Mouse (Mus musculus) embryonic facial prominence, embryonic 11.5 days (tissue): ENCODE measurements around the gene Abcf2. TPM values are rescaled to one million over a fixed set of nuclear protein-coding genes. Genes with fewer than 3 reads are reported as not detected.

ENCODE experiments used
- ATAC-seq: fragments of 200-750 bp; cut with Nextera tagmentation; replicated peaks from 2 replicates; pipeline ENCODE4 v1.8.0; 2017; ENCODE audit warnings: low read depth; ENCODE audit not compliant: insufficient number of reproducible peaks, low FRiP score, low TSS enrichment
- DNase-seq: peaks from one replicate; pipeline ENCODE4 v3.0.0-alpha.2; 2015; ENCODE audit warnings: low spot score
- H3K27ac ChIP-seq: fragments of 300-500 bp; sonication (generic); replicated peaks from 2 replicates; pipeline ENCODE4 v1.5.1; 2014; ENCODE audit warnings: mild to moderate bottlenecking, low read depth, low read length, control low read depth
- H3K27me3 ChIP-seq: fragments of 300-500 bp; sonication (generic); 2 replicates; pipeline ENCODE4 v1.6.1; 2014; ENCODE audit warnings: mild to moderate bottlenecking, low read length, moderate library complexity, mixed read lengths; ENCODE audit not compliant: control insufficient read depth, insufficient read depth
- H3K36me3 ChIP-seq: fragments of 300-500 bp; sonication (generic); replicated peaks from 2 replicates; pipeline ENCODE4 v1.6.1; 2014; ENCODE audit warnings: low read depth, mild to moderate bottlenecking, low read length, moderate library complexity, mixed read lengths; ENCODE audit not compliant: control insufficient read depth, insufficient read depth
- H3K4me1 ChIP-seq: fragments of 300-500 bp; sonication (generic); 2 replicates; pipeline ENCODE4 v1.6.1; 2014; ENCODE audit warnings: low read length, mixed read lengths; ENCODE audit not compliant: control insufficient read depth, insufficient read depth
- H3K4me2 ChIP-seq: fragments of 300-500 bp; sonication (generic); 2 replicates; pipeline ENCODE4 v1.6.1; 2014; ENCODE audit warnings: low read depth, mild to moderate bottlenecking, control low read depth, low read length, moderate library complexity
- H3K4me3 ChIP-seq: fragments of 300-500 bp; sonication (generic); 2 replicates; pipeline ENCODE4 v1.5.1; 2014; ENCODE audit warnings: low read depth, low read length, control low read depth
- H3K9ac ChIP-seq: fragments of 300-500 bp; sonication (generic); replicated peaks from 2 replicates; pipeline ENCODE4 v1.6.1; 2014; ENCODE audit warnings: mild to moderate bottlenecking, control low read depth, low read length
- H3K9me3 ChIP-seq: fragments of 300-500 bp; sonication (generic); replicated peaks from 2 replicates; pipeline ENCODE4 v1.6.1; 2016; ENCODE audit warnings: mild to moderate bottlenecking, low read length, inconsistent platforms, mixed read lengths; ENCODE audit not compliant: control insufficient read depth
- WGBS: fragments of 180-500 bp; shearing (Covaris S2); extraction: QIAGEN DNeasy Blood & Tissue Kit; methylation state at CpG from one replicate; pipeline ENCODE4 v1.1.7; 2014; 5-methylcytosine and 5-hydroxymethylcytosine counted together
- polyA plus RNA-seq: library from polyadenylated mRNA; unstranded; fragments of >200 nt; fragmentation: Nextera tagmentation; extraction: Ambion mirVana; gene quantifications from 2 replicates; pipeline ENCODE4 v1.2.1, GENCODE M21; 2014

The Abcf2 gene
- polyA plus RNA-seq: 148 and 159 TPM in 2 replicates

DNA sequence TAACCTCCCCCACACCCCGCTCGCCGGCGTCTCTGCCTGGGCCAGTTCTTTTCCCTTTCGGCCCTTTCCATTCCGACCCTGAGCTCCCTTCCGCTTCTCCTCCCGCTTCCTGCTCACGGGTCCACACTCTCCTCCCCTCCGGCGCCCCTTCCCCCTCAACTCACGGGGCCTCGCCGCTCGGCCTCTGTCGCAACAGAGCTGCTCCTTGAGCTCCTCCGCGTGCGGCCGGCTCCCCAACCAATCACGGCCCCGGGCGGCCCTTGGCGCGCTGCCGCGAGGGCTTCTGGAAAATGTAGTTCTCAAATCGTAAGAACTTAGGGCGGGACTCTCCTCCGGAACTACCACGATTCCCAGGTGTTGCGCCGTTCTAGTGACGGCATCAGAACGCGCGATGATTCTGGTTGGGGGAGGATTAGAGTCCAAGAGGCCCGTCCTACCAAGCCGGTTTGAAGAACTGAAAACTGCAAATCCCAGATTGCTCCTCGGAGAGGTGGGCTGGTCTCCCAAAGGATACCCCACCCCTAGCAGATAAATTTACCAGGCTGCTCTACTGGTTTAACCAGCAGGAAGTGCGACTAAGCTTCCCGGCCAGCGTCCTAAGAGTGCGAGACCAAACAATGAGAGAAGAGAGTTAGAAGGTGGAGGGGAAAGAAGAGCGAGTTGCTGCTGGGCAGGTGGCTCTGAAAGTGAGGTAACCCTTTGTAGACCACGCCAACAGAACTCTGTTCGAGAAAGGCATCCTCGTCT lies at the start of gene Abcf2:
TSS of gene Abcf2 (minus strand) at position 285 of the 747 bp plus-strand sequence.
- Histone ChIP-seq H3K9ac (peak within 1 kb of the TSS; percentile 80), H3K9me3 (no peaks in the 10 kb centered on the region), H3K27me3 (no peaks in the 10 kb centered on the region), H3K27ac (peak within 1 kb of the TSS; percentile 73), H3K4me1 (no peaks in the 10 kb centered on the region), H3K4me2 (peak within 1 kb of the TSS; percentile 71), H3K36me3 (peaks cover 5% of the 10 kb centered on the region), H3K4me3 (peak within 1 kb of the TSS; percentile 79)
- peak; percentile 96 for ATAC-seq
- DNase-seq: peak; percentile 100
- WGBS: under 1% methylated on average over 48 of the region's 48 CpGs

DNA sequence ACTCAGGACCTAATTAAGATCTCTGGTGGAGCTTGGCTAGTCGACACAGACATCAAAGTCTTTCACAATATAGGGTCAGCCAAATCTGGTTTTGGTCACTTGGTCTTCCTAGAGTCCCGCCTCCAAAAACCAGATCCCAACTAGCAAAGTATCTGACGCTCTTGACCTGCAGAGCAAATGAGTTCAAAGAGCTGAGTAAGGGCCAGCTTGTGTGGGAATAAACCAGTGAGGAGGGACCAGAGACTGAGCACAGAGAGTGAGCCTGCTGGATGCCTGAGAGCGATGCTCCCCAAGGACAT lies 47.5 kb upstream of the Abcf2 start:
- 28% methylated on average over 4 of the region's 4 CpGs for WGBS
- H3K9me3 ChIP-seq: no peaks in the 10 kb centered on the region
- peaks cover 6% of the 10 kb centered on the region; the same call in 1 of the 2 replicates for H3K27me3 ChIP-seq
- H3K36me3 ChIP-seq: no peaks in the 10 kb centered on the region
- no peak overlapping the region; the same call in 1 of the 2 replicates for H3K4me2 ChIP-seq
- DNase-seq: no peak
- H3K27ac ChIP-seq: no peak overlapping the region
- H3K4me3 ChIP-seq: peak overlapping the region; percentile 48; the same call in 1 of the 2 replicates
- ATAC-seq: peak; percentile 44; the same call in 1 of the 2 replicates
- H3K4me1 ChIP-seq: no peaks in the 10 kb centered on the region; the same call in 1 of the 2 replicates
- no peak overlapping the region; the same call in 1 of the 2 replicates for H3K9ac ChIP-seq

- 4% methylated on average over 31 of the region's 37 CpGs for WGBS
- DNase-seq (peak; percentile 80), ATAC-seq (peak; percentile 54)
- no peak within 1 kb of the TSS for H3K27ac ChIP-seq
- H3K4me3 ChIP-seq: peak within 1 kb of the TSS; percentile 48
- H3K9me3 ChIP-seq: no peaks in the 10 kb centered on the region
- H3K4me1 ChIP-seq: no peaks in the 10 kb centered on the region; the same call in 1 of the 2 replicates
- no peaks in the 10 kb centered on the region for H3K36me3 ChIP-seq
- H3K9ac ChIP-seq: peak within 1 kb of the TSS; percentile 64
- peak within 1 kb of the TSS; percentile 87 for H3K4me2 ChIP-seq
- peaks cover 6% of the 10 kb centered on the region; the same call in 1 of the 2 replicates for H3K27me3 ChIP-seq
Observed at GRCm38 (mm10) chr5:24623986-24624821, 46.9 kb upstream of the Abcf2 start, which contains the start of gene Smarcd3. Gene Smarcd3 (minus strand): TSS chr5:24624411.

GRCm38 (mm10) chr5:24623041-24623985 lies 46.0 kb upstream of the Abcf2 start:
- no peak for ATAC-seq
- no peak overlapping the region; the same call in 1 of the 2 replicates for H3K4me3 ChIP-seq
- no peaks in the 10 kb centered on the region for H3K9me3 ChIP-seq
- H3K4me2 ChIP-seq: no peak overlapping the region
- no peak overlapping the region for H3K27ac ChIP-seq
- H3K9ac ChIP-seq: no peak overlapping the region
- H3K36me3 ChIP-seq: no peaks in the 10 kb centered on the region
- H3K4me1 ChIP-seq: no peaks in the 10 kb centered on the region; the same call in 1 of the 2 replicates
- WGBS: 47% methylated on average over 8 of the region's 8 CpGs
- no peak for DNase-seq
- H3K27me3 ChIP-seq: peaks cover 6% of the 10 kb centered on the region; the same call in 1 of the 2 replicates

DNA sequence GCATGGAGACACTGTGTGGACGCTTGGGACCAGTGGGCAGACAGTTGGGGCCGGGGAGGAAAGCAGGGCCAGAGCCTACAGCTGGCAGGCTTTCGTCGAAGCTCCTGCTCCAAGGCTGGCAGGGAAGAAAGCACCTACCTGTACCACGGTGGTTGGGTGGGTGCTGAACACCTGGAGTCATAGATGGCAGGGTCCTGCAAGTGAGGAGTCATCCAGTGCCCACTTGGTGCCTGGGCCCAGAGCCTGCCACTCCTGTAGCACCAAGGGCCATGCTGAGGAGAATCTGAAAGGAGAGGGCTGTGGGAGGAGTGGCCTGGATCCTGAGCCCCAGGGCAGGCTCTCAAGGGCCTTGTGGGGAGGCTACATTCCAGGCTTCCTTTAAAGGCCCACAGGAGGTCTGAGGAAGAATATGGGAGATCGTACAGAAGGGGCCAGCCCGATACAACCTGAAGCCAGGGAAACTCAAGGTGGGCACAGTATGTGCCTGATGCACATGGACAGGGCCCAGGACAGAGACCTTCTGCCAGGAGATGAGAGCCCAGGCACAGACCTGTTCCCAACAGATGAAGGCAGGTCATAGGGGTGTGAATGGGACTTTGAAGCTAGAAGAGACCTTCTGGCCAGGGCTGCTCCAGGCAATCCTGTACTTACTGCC lies 45.2 kb upstream of the Abcf2 start:
- DNase-seq (no peak), ATAC-seq (no peak)
- H3K4me2 ChIP-seq: no peak overlapping the region
- H3K4me3 ChIP-seq: no peak overlapping the region
- no peak overlapping the region for H3K27ac ChIP-seq
- H3K27me3 ChIP-seq: peaks cover 6% of the 10 kb centered on the region; the same call in 1 of the 2 replicates
- no peaks in the 10 kb centered on the region for H3K9me3 ChIP-seq
- H3K4me1 ChIP-seq: no peaks in the 10 kb centered on the region; the same call in 1 of the 2 replicates
- H3K9ac ChIP-seq: no peak overlapping the region
- 70% methylated on average over 7 of the region's 7 CpGs for WGBS
- H3K36me3 ChIP-seq: no peaks in the 10 kb centered on the region

- DNase-seq: no peak
- Histone ChIP-seq H3K4me2 (no peak overlapping the region), H3K27ac (no peak overlapping the region), H3K4me3 (no peak overlapping the region), H3K4me1 (no peaks in the 10 kb centered on the region; the same call in 1 of the 2 replicates), H3K9me3 (no peaks in the 10 kb centered on the region), H3K9ac (no peak overlapping the region), H3K36me3 (no peaks in the 10 kb centered on the region), H3K27me3 (peaks cover 6% of the 10 kb centered on the region; the same call in 1 of the 2 replicates)
- 77% methylated on average over 8 of the region's 8 CpGs for WGBS
- no peak for ATAC-seq
Observed at GRCm38 (mm10) chr5:24620626-24621025, 43.4 kb upstream of the Abcf2 start.

- Histone ChIP-seq H3K27ac (no peak overlapping the region), H3K27me3 (peaks cover 6% of the 10 kb centered on the region; the same call in 1 of the 2 replicates), H3K36me3 (no peaks in the 10 kb centered on the region), H3K4me3 (no peak overlapping the region), H3K4me1 (no peaks in the 10 kb centered on the region; the same call in 1 of the 2 replicates), H3K9me3 (no peaks in the 10 kb centered on the region), H3K4me2 (no peak overlapping the region), H3K9ac (no peak overlapping the region)
- DNase-seq: no peak
- no peak for ATAC-seq
- 73% methylated on average over 8 of the region's 8 CpGs for WGBS
Observed at GRCm38 (mm10) chr5:24620116-24620515, 42.8 kb upstream of the Abcf2 start.
